8 mouse cellular contexts compared by ENCODE assay signal in genomic region chr7:119720253-119720946, GRCm38 (mm10). TPM values are rescaled to one million over a fixed set of nuclear protein-coding genes. Genes with fewer than 3 reads are reported as not detected.
DNase-seq lines count a peak whose midpoint lies in the region; ATAC-seq and TF ChIP-seq lines count a peak whose summit lies in the region.

TSS of gene Thumpd1 (minus strand) at chr7:119720798.

- peak within 1 kb of the TSS; percentile 78 for H3K9ac ChIP-seq in forebrain, embryonic 12.5 days
- H3K9ac ChIP-seq in heart, postnatal 0 days (replicated peaks; ENCODE audit: low read depth, low read length): peak within 1 kb of the TSS; percentile 75
- peak within 1 kb of the TSS; percentile 80 for H3K9ac ChIP-seq in liver, embryonic 16.5 days (ENCODE audit: low read depth, low read length)
- peak within 1 kb of the TSS; percentile 92 for H3K9ac ChIP-seq in neural tube, embryonic 13.5 days

- peak within 1 kb of the TSS; percentile 80 for H3K4me2 ChIP-seq in forebrain, embryonic 12.5 days
- peak within 1 kb of the TSS; percentile 78 for H3K4me2 ChIP-seq in heart, postnatal 0 days (ENCODE audit: low read depth, low read length)
- H3K4me2 ChIP-seq in liver, embryonic 16.5 days (ENCODE audit: low read depth, low read length): peak within 1 kb of the TSS; percentile 71
- peak within 1 kb of the TSS; percentile 89 for H3K4me2 ChIP-seq in neural tube, embryonic 13.5 days

- peak within 1 kb of the TSS; percentile 61; the same call in 1 of the 2 replicates for H3K27ac ChIP-seq in forebrain, embryonic 12.5 days
- peak within 1 kb of the TSS; percentile 59 for H3K27ac ChIP-seq in heart, postnatal 0 days (ENCODE audit: low read depth)
- H3K27ac ChIP-seq in liver, embryonic 16.5 days (ENCODE audit: low read length): peak within 1 kb of the TSS; percentile 24
- peak within 1 kb of the TSS; percentile 70 for H3K27ac ChIP-seq in neural tube, embryonic 13.5 days (replicated peaks)
- H3K27ac ChIP-seq in testis, adult 2 months (ENCODE audit: control insufficient read depth, insufficient read depth, low read depth, low read length): peak within 1 kb of the TSS; percentile 83

- DNase-seq in c-Kit-positive CD71-positive TER-119-positive erythroid progenitor cells, embryonic 14.5 days (ENCODE audit: low spot score): peak; percentile 86
- peak; percentile 88 for DNase-seq in heart, postnatal 0 days (ENCODE audit: low spot score)
- peak; percentile 99 for DNase-seq in kidney, postnatal 4 days

- TF ChIP-seq POLR2A in testis, adult 2 months (IDR thresholded peaks at IDR 0.05; ENCODE audit: control insufficient read depth, low read depth, low read length): peak; percentile 99

- no peak for TF ChIP-seq EP300 in heart, postnatal 0 days (IDR thresholded peaks at IDR 0.05; ENCODE audit: low read depth)

- peaks cover 16% of the 10 kb centered on the region for H3K4me1 ChIP-seq in E14TG2a.4 (replicated peaks; ENCODE audit: low read depth, low read length)
- peaks cover 20% of the 10 kb centered on the region for H3K4me1 ChIP-seq in forebrain, embryonic 12.5 days
- peaks cover 6% of the 10 kb centered on the region for H3K4me1 ChIP-seq in heart, postnatal 0 days (ENCODE audit: control insufficient read depth, insufficient read depth)
- H3K4me1 ChIP-seq in liver, embryonic 16.5 days (ENCODE audit: control insufficient read depth, low read depth, low read length): peaks cover 5% of the 10 kb centered on the region
- peaks cover 20% of the 10 kb centered on the region for H3K4me1 ChIP-seq in neural tube, embryonic 13.5 days (replicated peaks)
- peaks cover 5% of the 10 kb centered on the region for H3K4me1 ChIP-seq in testis, adult 2 months (ENCODE audit: control insufficient read depth, insufficient read depth, low read length)

- TF ChIP-seq CTCF in E14TG2a.4 (conservative IDR thresholded peaks at IDR 0.05; ENCODE audit: low read length): no peak
- TF ChIP-seq CTCF in heart, postnatal 0 days (IDR thresholded peaks at IDR 0.05; ENCODE audit: low read depth): peak; percentile 66
- peak; percentile 54; the same call in 1 of the 2 replicates for TF ChIP-seq CTCF in testis, adult 2 months (IDR thresholded peaks at IDR 0.05; ENCODE audit: control insufficient read depth, insufficient read depth, insufficient replicate concordance, low read depth, low read length)

- peak within 1 kb of the TSS; percentile 91 for H3K4me3 ChIP-seq in E14TG2a.4 (replicated peaks; ENCODE audit: low read length)
- peak within 1 kb of the TSS; percentile 94 for H3K4me3 ChIP-seq in forebrain, embryonic 12.5 days (replicated peaks)
- peak within 1 kb of the TSS; percentile 79 for H3K4me3 ChIP-seq in heart, postnatal 0 days (ENCODE audit: low read depth, low read length)
- H3K4me3 ChIP-seq in liver, embryonic 16.5 days (ENCODE audit: low read depth, low read length): peak within 1 kb of the TSS; percentile 92
- peak within 1 kb of the TSS; percentile 99 for H3K4me3 ChIP-seq in neural tube, embryonic 13.5 days
- peak within 1 kb of the TSS; percentile 97 for H3K4me3 ChIP-seq in testis, adult 2 months (ENCODE audit: control insufficient read depth, low read depth, low read length)

- H3K9me3 ChIP-seq in E14TG2a.4 (ENCODE audit: low read length): no peaks in the 10 kb centered on the region
- H3K9me3 ChIP-seq in forebrain, embryonic 12.5 days: no peaks in the 10 kb centered on the region
- no peaks in the 10 kb centered on the region for H3K9me3 ChIP-seq in heart, postnatal 0 days (replicated peaks; ENCODE audit: control insufficient read depth, low read length)
- no peaks in the 10 kb centered on the region for H3K9me3 ChIP-seq in liver, embryonic 16.5 days (replicated peaks; ENCODE audit: control insufficient read depth, low read length)
- no peaks in the 10 kb centered on the region for H3K9me3 ChIP-seq in neural tube, embryonic 13.5 days

- WGBS in forebrain, embryonic 12.5 days: under 1% methylated on average over 60 of the region's 60 CpGs
- under 1% methylated on average over 60 of the region's 60 CpGs for WGBS in heart, postnatal 0 days
- under 1% methylated on average over 60 of the region's 60 CpGs for WGBS in liver, embryonic 16.5 days (ENCODE audit: insufficient replicate concordance)
- WGBS in neural tube, embryonic 13.5 days: under 1% methylated on average over 60 of the region's 60 CpGs

- H3K36me3 ChIP-seq in E14TG2a.4 (ENCODE audit: insufficient read depth, low read length): peaks cover 38% of the 10 kb centered on the region
- peaks cover 35% of the 10 kb centered on the region for H3K36me3 ChIP-seq in forebrain, embryonic 12.5 days (replicated peaks)
- H3K36me3 ChIP-seq in heart, postnatal 0 days (replicated peaks; ENCODE audit: control insufficient read depth, insufficient read depth, low read length): peaks cover 34% of the 10 kb centered on the region
- H3K36me3 ChIP-seq in liver, embryonic 16.5 days (ENCODE audit: control insufficient read depth, insufficient read depth): peaks cover 16% of the 10 kb centered on the region
- H3K36me3 ChIP-seq in neural tube, embryonic 13.5 days: peaks cover 35% of the 10 kb centered on the region
- peaks cover 7% of the 10 kb centered on the region for H3K36me3 ChIP-seq in testis, adult 2 months (ENCODE audit: control insufficient read depth, insufficient read depth, low read length)

- peak; percentile 97 for ATAC-seq in forebrain, embryonic 12.5 days (ENCODE audit: low FRiP score)
- ATAC-seq in heart, postnatal 0 days (ENCODE audit: insufficient read depth, low read depth): peak; percentile 94
- peak; percentile 90 for ATAC-seq in liver, embryonic 16.5 days (ENCODE audit: low read depth)
- ATAC-seq in neural tube, embryonic 13.5 days (ENCODE audit: low read depth): peak; percentile 98

- no peaks in the 10 kb centered on the region for H3K27me3 ChIP-seq in E14TG2a.4 (ENCODE audit: insufficient read depth, low read length)
- H3K27me3 ChIP-seq in forebrain, embryonic 12.5 days: 0 out of 2 replicates have a peak, but pooled peaks cover 8% of the 10 kb centered on the region
- H3K27me3 ChIP-seq in heart, postnatal 0 days (ENCODE audit: control insufficient read depth, insufficient read depth, low read length): no peaks in the 10 kb centered on the region
- no peaks in the 10 kb centered on the region for H3K27me3 ChIP-seq in liver, embryonic 16.5 days (ENCODE audit: control insufficient read depth, insufficient read depth, low read depth, low read length)
- H3K27me3 ChIP-seq in neural tube, embryonic 13.5 days: peaks cover 13% of the 10 kb centered on the region; the same call in 1 of the 2 replicates
- no peaks in the 10 kb centered on the region for H3K27me3 ChIP-seq in testis, adult 2 months (ENCODE audit: control insufficient read depth, insufficient read depth, low read length)

RNA-seq across cellular contexts. Expression of gene Thumpd1, which starts in this region (rescaled TPM):
- polyA plus RNA-seq in forebrain, embryonic 12.5 days (2016; fragmentation: Nextera tagmentation; extraction: Ambion mirVana): 89.6 and 94.4 TPM in 2 replicates
- 15.8 and 21.1 TPM in 2 replicates for total RNA-seq in heart, postnatal 0 days (2014; rRNA removed; ENCODE audit: low replicate concordance)
- polyA plus RNA-seq in heart, postnatal 0 days (2015; fragmentation: Nextera tagmentation; extraction: Ambion mirVana): 29.9 and 32.8 TPM in 2 replicates
- 19.1 and 19.8 TPM in 2 replicates for polyA plus RNA-seq in liver, embryonic 16.5 days (2015; fragmentation: Nextera tagmentation; extraction: Ambion mirVana)
- polyA plus RNA-seq in neural tube, embryonic 13.5 days (2015; fragmentation: Nextera tagmentation; extraction: Ambion mirVana): 67.5 and 73.4 TPM in 2 replicates
- 9.1 and 12.4 TPM in 2 replicates for polyA plus RNA-seq in testis, adult 2 months (2012; rRNA removed)

Comparison
In these comparisons a context has a peak if more than half of its experiments do, and no peak if none do; other contexts are left out.
1. Peak in every context shown above with its lines: DNase-seq, ATAC-seq, H3K4me3 ChIP-seq and H3K27ac ChIP-seq.
2. H3K27ac ChIP-seq: peak in every context shown above with its lines; median percentile 83 in testis, adult 2 months; 70 in neural tube, embryonic 13.5 days; 61 in forebrain, embryonic 12.5 days; 59 in heart, postnatal 0 days; 24 in liver, embryonic 16.5 days.